Mouse (Mus musculus) c-Kit-positive CD71-positive TER-119-negative erythroid progenitor cells, embryonic 14.5 days (primary cell): ENCODE measurements around the gene Ceacam11.
"Not testable (repeated sequence)": the region's sequence is repeated elsewhere in the genome, so short reads cannot be mapped to it uniquely, and the experiment has no call there.

Experiments used
- DNase-seq: peaks from one replicate; pipeline ENCODE4 v3.0.0-alpha.2; 2013; ENCODE audit warnings: low read depth

Gene Ceacam11

DNA sequence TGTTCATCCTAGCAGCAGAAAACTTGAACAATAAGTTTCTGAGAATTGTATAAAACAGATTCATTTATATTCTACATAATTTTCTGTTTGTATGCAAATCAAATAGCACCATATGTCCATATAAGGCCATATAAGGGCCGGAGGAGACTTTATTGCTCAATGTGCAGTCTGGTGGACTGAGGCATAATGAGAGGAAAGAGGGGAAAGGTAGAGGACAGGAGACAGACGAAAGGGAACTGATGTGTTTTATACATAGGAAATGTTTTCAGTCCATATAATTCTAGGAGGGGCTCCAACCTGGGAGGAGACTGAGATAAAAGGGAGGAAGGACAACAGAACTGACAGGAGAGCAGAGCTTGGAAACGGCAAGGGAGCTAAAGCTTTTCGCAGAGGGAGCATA, at the start of gene Ceacam11:
Ceacam11 (plus strand) TSS at position 301 of the 400 bp plus-strand sequence.
- no peak for DNase-seq

DNA sequence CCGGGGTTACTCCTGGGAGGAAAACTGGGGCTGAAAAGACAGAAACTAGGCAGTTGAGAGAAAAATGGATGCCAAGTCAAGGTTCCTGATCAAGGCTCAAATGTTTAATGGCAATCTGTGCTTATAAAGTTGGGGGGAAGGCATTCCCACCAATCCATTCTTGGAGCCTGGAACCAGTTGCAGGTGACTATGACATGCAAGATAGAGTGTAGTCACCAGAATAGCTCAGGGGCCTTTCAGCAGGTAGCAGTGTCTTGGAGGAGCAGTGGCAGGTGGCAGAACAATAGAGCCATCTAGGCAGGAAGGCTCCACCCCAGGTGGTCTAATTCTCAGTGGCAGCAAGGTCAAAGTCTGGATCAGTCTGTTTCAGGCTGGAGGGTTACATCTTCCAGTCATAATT, 29.2 kb downstream of the Ceacam11 start:
- not testable (repeated sequence) for DNase-seq

DNA sequence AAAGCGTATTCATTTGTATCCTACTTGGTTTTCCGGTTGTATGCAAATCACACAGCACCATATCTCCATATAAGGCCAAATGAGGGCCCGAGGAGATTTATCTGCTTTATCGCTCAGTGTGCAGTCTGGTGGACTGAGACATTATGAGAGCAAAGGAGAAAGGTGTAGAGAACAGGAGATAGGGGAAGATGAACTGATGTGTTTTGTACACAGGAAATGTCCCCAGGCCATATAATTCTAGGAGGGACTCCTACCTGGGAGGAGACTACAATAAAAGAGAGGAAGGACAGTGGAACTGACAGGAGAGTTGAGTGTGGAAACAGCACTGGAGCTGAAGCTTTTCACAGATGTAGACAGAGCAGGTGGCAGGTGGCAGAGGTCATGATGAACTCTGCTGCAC, 37.7 kb downstream of the Ceacam11 start, which contains the start of gene Ceacam13:
Ceacam13 (plus strand) TSS at position 301 of the 400 bp plus-strand sequence.
- no peak for DNase-seq
